Mouse (Mus musculus) thymus, postnatal 10 days (tissue): ENCODE data around the gene Impdh1.
"Not testable (repeated sequence)": the region's sequence is repeated elsewhere in the genome, so short reads cannot be mapped to it uniquely, and the experiment has no call there.

ENCODE experiments used
- DNase-seq, 2 experiments: peaks; one replicate each; pipeline ENCODE4 v3.0.0; 2021; ENCODE audit warnings: low spot score in 2 of 2

The Impdh1 gene

GRCm38 (mm10) chr6:29215881-29216501, at the start of gene Impdh1:
Gene Impdh1, minus strand, starts transcription at chr6:29216364.
- DNase-seq = peak; percentile 94

- no peak for DNase-seq
These were observed 48.3 kb upstream of the Impdh1 start for GRCm38 (mm10) chr6:29264456-29264781.

GRCm38 (mm10) chr6:29263650-29264455, 47.7 kb upstream of the Impdh1 start:
- DNase-seq = no peak

GRCm38 (mm10) chr6:29261831-29262230, 45.7 kb upstream of the Impdh1 start:
- no peak for DNase-seq

GRCm38 (mm10) chr6:29259418-29259817, 43.3 kb upstream of the Impdh1 start:
- DNase-seq = peak in 1 of 2 experiments; percentile 39

GRCm38 (mm10) chr6:29247072-29247471, 30.9 kb upstream of the Impdh1 start:
- no peak for DNase-seq

GRCm38 (mm10) chr6:29246585-29246984, 30.4 kb upstream of the Impdh1 start:
- DNase-seq = no peak

GRCm38 (mm10) chr6:29246183-29246582, 30.0 kb upstream of the Impdh1 start:
- no peak for DNase-seq

- DNase-seq = no peak
These were observed 29.3 kb upstream of the Impdh1 start for GRCm38 (mm10) chr6:29245272-29246120.

GRCm38 (mm10) chr6:29242265-29242664, 26.1 kb upstream of the Impdh1 start:
- DNase-seq = no peak

GRCm38 (mm10) chr6:29241697-29242096, 25.5 kb upstream of the Impdh1 start:
- DNase-seq = peak in 1 of 2 experiments; percentile 49

- DNase-seq = peak; percentile 59 to 81
These were observed 24.6 kb upstream of the Impdh1 start for GRCm38 (mm10) chr6:29240806-29241205.

GRCm38 (mm10) chr6:29234272-29234671, 18.1 kb upstream of the Impdh1 start:
- peak; percentile 76 for DNase-seq

GRCm38 (mm10) chr6:29233710-29234109, 17.5 kb upstream of the Impdh1 start:
- no peak for DNase-seq

- DNase-seq = peak; percentile 79 to 84
These were observed 16.2 kb upstream of the Impdh1 start for GRCm38 (mm10) chr6:29232321-29232720.

- peak; percentile 53 to 62 for DNase-seq
These were observed 15.6 kb upstream of the Impdh1 start for GRCm38 (mm10) chr6:29231799-29232198.

GRCm38 (mm10) chr6:29230386-29230785, 14.2 kb upstream of the Impdh1 start:
- DNase-seq = no peak

- DNase-seq = no peak
These were observed 13.2 kb upstream of the Impdh1 start for GRCm38 (mm10) chr6:29229265-29229913.

- not testable (repeated sequence) for DNase-seq
These were observed 1.6 kb upstream of the Impdh1 start for GRCm38 (mm10) chr6:29217717-29218116.

GRCm38 (mm10) chr6:29215181-29215580, 983 bp downstream of the Impdh1 start:
- no peak for DNase-seq

- peak; percentile 66 for DNase-seq
These were observed 1.4 kb downstream of the Impdh1 start for GRCm38 (mm10) chr6:29214776-29215175.

- no peak for DNase-seq
These were observed 1.9 kb downstream of the Impdh1 start for GRCm38 (mm10) chr6:29214245-29214644.
